Mouse (Mus musculus): ENCODE results near the gene Usp33.
"Not testable (repeated sequence)": the region's sequence is repeated elsewhere in the genome, so short reads cannot be mapped to it uniquely, and the experiment has no call there.

The Usp33 gene

DNA sequence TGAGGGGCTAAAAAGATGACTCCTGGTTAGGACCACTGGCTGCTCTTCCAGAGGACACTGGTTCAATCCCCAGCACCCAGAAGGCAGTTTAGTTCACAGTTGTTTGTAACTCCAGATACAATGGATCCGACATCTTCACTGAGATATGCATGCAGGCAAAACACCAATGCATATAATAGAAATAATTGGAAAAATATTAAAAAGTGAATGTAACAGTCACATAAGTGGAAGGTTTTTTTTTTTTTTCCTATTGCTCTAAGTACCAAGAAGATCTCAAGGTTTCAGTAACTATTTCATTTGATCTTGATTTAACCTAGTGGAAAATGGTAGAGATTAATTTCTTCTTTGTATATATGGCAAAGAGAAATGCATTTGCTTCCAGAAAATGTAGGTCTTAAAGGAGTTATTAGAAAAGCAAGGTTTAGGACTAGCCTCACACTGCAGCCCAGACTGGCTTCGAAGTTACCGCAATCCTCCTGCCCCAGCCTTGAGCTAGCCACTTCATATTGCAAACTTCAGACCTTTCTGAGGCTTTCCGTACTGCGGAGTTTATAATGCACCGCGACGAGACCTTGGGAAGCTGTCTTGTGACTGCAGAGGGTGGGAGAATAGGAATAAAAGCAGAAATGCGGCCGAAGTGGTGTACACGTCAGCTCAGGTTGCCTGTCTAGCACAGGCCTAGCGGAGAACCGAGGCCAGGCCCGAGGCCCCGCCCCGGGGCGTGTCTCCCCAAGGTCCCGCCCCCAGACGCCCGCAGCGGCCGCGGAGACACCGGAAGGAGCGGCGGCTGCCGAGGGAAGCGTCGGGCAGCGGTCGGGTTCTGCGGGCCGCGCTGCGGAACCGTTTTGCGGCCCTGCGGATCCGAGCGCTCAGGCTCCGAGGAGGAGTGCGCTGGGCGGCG is at the start of gene Usp33:
Gene Usp33 (plus strand): TSS at position 747 of the 901 bp plus-strand sequence.
- DNase-seq (ENCODE audit: low read depth, low spot score): peak; percentile 93

DNA sequence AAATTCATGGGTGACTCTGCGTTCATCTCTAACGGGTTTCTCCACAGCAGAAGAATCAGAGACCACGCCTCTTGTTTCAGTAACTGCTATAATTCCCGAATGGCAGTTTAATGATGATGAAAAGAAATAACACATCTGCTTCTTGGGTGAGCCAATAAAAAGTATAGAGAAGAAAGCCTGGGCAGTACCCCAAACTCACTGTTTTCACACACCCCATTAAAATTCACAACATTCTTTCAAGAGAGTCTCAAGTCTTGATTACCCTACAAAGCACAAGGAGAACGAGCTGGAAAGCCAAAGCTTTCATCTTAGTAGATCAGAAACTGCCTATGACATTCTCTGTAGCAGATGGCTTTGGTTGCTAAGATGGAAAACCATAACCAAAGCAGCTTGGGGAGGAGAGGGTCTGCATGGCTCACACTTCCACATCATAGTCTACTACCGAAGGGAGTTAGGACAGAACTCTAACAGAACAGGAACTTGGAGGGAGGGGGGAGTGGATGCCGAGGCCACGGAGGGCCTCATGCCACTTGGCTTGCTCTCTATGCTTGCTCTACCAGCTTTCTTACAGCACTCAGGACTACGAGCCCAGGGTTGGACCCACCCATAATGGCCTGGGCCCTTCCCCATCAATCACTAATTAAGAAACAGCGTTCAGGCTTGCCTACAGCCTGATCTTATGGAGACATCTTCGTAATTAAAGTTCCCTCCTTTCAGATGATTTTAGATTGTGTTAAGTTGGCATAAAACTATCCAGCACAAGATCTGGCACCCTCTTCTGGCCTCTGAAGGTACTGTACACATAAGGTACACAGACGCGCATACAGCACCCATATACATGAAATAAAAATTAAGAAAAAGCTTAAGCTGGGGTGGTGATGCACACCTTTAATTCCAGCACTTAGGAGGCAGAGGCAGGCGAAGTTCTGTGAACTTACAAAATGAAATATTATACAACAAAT is 45.6 kb upstream of the Usp33 start:
- no peak for DNase-seq (ENCODE audit: low read depth, low spot score)

DNA sequence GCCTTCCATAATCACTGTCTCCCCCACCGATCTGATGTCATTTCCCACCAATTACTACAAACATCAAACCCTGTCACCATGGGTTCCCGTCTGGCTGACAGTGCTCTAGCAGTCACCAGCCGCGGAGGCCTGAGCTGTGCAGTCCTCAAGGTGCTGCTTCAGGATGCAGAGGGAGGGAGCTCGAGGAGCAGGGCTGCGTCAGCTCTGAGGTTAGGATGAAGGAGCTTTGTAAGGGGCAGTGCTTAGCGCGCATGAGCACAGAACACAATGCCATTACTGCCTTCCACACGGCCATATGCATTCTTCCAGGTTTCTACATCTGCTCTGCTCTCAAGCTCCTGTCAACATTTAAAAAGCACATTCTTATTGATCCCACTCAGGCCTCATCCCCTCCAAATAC is 43.3 kb upstream of the Usp33 start:
- DNase-seq (ENCODE audit: low read depth, low spot score): no peak

DNA sequence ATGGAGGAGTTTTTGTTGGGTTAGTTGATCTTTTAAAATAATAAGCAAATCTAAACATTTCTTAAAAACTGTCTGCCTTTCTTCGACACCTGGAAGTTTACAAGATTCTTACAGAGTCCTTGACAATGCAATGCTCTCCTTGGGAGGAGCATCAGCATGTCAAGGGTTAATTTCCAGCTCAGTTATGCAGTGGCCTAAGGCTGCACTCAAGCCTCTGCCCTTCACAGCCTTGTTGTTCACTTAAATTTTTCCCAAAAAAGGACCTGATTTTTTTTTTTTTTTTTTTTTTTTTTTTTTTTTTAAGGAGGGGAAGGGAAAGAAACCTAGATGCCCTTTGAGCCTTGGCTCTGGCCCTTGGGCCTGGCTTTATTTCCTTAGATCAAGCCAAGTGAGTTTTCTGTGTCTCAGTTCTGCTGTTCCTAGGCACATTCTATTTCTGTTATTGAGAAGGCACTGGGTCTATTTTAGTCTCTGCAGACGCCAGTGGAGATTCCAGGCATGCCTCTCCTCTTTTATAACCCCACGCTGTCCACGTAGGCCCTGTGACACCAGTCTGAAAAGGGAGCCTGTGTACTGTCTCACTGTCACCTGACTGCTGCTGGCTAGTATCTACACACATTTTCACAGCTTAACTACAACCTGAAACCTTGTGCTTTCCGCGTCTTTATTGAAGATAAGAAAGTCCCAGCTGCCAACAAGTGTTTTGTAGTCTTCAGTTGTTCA is 42.0 kb upstream of the Usp33 start:
- no peak for DNase-seq (ENCODE audit: low read depth, low spot score)

DNA sequence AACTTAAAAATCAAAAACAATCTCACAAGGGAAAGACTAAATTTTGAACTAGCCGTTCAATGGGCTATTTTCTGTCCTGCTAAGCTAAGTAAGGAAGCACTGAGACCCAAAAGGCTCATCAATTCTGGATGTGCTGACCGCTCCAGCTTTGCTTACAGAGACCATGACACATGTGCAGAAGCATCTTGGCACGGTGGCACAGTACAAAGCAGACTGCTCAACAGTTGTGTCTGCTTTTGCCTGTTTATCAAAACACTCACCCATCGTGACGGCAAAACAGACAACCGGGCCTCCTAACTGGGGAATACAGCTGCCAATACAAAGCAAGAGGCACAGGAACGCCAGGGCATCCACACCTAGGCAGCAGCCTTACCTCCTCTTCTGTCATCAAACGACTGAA is 41.2 kb upstream of the Usp33 start:
- DNase-seq (ENCODE audit: low read depth, low spot score): no peak

DNA sequence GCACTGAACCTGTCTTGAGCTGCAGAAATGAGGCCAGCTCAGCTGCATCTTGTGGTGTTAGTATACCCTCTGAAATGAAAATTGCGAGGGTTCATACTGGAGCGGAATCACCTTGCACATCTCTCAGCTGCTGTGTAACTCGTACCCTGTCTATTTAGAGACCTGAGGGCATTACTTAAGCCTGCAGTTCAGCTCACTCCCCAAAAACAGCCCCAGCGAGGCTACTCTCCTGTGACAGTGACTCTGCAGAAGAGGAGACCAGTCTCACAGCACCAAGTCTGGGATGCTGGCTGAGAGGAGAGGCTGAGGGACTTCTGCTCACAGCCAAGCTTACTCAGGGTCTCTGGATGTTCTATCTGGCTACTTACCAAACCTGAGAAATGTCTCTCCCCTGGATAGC is 40.3 kb upstream of the Usp33 start:
- DNase-seq (ENCODE audit: low read depth, low spot score): no peak

DNA sequence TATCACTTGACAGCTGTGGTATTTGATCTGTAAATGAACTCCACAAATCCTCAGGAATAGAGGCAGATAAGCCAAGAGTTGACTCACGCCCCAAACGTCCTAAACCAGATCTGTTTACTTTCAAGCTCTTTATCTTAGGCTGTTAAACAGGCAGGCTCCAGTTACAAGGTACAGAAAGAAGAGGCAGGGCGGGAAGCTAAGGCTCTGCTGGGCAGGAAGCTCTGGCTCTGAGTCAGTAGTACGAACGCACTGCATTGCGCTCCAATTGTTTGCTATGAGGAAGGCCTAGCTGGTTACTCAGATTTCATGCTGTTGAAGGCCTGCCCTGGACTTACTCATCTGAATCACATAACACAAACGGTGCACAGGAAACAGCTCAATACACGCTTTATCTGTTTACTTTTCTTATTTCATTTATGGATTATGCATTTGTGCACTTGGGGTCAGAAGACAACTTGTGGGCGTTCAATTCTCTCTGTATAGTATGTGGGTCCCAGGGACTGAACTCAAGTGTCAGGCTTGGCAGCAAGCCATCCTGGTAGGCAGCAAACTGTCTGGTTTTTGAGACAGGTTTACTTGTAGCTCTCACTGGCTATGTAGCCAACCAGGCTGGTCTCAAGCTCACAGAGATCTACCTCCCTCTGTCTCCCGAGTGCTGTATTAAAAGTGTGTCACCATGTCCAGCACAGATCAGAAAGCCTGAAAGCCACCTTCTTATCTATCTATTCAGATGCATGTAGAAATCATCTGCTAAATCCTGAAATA is 37.6 kb upstream of the Usp33 start:
- DNase-seq (ENCODE audit: low read depth, low spot score): peak; percentile 15

DNA sequence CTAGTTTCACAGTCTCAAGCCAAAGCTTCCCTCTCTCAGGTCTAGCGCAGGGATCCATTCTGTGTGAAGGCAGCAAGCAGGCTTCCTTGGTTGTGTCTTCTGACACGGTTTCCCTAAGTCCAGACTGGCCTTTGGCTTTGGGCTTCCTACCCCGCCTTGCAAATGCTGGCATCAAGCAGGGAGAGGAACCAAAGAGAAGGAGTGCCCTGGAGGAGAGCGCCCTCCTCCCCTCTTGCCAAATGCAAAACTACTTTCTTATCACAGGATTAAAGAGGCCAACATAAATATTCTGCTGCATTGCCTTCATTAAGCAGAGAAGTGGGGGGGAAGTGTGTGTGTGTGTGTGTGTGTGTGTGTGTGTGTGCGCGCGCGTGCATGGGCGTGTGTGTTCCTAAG is 37.0 kb upstream of the Usp33 start:
- no peak for DNase-seq (ENCODE audit: low read depth, low spot score)

DNA sequence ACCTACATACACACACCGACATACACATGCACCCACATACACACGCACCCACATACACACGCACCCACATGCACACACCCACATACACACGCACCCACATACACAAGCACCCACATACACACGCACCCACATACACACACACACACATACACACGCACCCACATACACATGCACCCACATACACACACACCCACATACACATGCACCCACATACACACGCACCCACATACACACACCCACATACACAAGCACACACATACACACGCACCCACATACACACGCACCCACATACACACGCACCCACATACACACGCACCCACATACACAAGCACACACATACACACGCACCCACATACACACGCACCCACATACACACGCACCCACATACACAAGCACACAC is 31.6 kb upstream of the Usp33 start:
- DNase-seq (ENCODE audit: low read depth, low spot score): not testable (repeated sequence)

DNA sequence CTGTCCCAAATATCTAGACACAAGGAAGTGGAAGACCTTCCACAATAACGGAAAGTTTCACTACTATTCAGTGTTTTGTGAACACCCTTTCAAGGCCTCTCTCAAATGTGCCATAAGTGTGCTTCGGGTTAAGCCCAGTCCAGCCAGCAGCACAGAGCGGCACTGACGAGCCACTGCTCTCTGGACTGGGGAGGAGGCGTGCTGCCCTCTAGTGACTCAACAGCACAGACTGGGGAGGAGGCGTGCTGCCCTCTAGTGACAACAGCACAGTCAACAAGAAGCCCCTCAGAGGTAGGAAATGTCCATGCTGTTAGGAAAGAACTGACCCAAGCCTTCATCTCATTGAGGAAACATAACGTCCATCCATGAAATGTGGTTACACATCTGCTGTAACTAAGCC is 30.7 kb upstream of the Usp33 start:
- DNase-seq (ENCODE audit: low read depth, low spot score): peak; percentile 85

DNA sequence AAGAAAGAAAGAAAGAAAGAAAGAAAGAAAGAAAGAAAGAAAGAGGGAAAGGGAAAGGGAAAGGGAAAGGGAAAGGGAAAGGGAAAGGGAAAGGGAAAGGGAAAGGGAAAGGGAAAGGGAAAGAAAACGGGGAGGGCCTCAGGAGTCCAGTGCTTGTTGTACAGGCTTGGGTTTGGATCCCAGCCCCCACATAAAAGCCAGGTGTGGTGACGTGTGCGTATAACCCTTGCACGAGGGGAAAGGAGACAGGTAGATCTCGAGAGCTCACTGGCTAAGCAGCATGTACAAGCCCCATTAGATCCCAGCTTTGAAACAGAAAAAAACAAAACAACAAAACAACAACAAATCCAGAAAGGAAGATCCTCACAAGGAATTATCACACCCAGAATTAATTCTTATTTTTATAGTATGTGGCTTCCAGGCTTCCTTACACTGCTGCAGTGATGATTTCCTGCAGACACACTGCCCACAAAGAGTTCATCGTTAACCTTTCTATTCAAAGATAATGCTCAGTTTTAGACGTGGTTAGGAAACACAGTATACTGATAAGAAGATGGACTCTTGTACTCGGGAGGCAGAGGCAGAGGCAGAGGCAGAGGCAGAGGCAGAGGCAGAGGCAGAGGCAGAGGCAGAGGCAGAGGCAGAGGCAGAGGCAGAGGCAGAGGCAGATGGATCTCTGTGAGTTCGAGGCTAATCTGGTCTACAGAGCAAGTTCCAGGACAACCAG is 29.7 kb upstream of the Usp33 start:
- not testable (repeated sequence) for DNase-seq (ENCODE audit: low read depth, low spot score)

DNA sequence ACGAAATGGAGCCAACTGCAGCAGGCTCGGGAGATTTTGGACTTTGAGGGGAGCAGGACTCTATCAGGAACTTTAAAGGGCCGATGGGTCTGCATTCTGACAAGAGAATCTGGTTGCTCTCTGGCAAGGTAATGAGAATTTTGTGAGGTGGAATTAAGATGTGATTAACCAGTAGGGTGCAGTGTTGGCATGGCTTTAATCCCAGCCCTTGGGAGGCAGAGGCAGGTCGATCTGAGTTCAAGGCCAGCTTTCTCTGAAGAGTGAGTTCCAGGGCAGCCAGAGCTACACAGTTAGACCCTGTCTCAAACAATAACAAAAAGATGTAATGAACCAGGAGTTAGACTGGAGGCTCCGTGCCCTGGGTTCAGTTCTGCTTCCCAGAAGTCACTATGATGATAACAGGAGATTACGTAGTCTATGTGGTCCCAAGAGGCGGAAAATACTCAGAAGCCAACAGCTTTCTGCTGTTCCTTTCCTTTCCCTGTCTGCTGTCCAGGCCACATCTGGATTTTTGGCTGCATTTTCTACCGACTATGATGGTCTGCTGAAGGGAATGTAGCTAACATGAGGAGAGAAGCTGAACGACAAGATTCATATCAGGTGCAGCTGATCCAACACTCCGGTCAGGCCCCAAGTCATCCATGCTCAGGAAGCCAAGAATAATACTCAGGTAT is 25.2 kb upstream of the Usp33 start:
- DNase-seq (ENCODE audit: low read depth, low spot score): no peak

DNA sequence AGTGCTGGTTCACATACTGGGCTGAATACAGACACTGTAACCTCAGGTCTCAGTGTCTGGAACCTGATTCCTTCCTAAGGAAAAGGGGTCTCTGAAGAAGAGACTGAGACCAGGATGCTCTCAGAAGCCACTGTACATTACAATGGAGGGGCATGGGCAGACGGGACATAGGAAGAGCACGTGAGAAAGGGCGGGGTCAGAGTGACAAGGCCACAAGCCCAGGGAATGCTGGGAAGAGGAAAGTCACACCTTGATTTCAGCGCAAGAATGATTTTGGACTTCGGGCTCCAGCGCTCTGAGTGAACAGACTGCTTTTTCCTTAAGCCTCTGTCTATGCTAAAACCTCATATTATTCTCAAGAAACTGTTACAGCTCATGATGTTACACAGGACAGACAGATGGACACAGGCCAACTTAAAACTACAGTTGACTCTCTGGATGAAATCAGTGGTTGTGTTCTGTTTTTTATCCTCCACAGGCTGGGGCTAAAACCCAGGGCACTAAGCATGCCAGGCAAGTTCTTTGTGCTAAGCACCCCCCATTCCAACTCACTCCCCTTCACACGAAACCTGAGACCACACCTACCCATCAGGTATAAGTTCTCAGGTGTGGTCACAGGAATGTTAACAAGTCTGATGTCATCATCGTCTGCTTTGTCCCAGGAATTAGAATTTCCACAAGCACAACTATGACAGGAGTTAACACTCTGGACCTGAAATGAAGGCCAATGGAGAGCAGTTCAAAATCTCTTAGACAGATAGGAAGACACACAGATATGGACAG is 24.3 kb upstream of the Usp33 start:
- no peak for DNase-seq (ENCODE audit: low read depth, low spot score)

DNA sequence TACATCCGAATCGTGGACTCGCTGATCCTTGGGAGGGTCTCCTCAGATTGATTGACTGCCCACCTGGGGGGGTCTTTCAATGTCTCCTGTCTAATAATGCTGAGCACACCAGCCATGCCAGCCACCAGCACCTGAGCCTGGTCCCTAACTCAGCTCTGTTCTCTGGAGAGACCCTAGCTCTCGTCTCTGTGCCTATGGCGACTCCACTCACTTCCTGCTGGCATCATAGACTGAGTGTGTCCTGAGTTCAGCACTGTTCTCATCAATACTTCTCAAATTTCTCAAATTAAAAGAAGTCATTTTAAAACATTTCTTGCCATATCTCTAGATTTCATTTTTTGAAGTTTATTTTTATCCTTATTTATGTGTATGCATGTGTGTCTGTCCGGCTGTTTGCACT is 14.2 kb upstream of the Usp33 start:
- no peak for DNase-seq (ENCODE audit: low read depth, low spot score)

DNA sequence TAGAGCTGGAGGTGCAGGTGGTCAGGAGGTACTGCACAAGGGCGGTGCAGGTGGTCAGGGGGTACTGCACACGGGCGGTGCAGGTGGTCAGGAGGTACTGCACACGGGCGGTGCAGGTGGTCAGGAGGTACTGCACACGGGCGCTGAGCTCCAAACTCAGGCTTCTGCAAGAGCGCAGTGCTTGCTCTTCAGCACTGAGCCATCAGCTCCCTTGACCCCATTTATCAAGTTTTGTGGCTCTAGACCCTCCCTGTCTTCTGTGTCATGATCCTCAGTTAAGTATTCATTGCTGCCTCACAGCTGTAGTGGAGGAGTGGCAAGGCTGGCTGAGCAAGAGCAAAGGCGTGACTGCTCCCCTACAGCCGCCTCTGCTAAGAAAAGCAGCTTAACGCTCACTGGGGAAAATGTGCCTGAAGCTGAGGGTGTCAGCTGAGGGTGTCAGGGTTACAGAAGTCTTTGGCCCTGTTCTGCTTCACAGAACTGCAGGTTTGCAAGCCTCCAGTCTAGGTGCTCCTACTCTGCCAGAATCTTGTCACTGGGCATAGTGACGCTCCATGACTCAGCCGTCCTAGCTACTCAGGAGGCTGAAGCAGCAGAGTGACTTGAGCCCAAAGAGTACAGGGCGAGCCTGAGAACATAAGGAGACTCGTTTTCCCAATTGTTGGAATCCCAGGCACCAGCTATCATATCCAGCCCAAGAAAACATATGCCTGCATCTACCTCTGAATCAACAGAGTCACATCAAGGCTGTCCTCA is 13.6 kb upstream of the Usp33 start:
- no peak for DNase-seq (ENCODE audit: low read depth, low spot score)

DNA sequence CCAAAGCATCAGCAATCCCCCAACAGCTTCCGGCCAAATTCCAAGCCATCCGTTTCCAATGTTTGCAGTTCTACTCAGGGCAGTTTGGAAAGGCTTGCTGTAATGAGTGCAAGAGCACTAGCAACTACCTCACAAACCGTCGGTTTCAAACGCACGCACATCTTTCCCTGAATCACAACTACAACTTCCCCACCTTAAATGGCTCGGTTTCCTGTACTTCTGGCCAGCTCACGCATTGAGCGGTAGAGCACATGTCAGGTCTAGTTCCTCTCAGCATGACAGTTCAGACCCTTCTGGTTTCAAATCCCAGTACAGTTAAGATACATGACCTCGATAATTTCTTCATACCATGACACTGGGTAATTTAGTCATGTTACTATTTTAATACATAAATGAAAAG is 12.6 kb upstream of the Usp33 start:
- DNase-seq (ENCODE audit: low read depth, low spot score): no peak

DNA sequence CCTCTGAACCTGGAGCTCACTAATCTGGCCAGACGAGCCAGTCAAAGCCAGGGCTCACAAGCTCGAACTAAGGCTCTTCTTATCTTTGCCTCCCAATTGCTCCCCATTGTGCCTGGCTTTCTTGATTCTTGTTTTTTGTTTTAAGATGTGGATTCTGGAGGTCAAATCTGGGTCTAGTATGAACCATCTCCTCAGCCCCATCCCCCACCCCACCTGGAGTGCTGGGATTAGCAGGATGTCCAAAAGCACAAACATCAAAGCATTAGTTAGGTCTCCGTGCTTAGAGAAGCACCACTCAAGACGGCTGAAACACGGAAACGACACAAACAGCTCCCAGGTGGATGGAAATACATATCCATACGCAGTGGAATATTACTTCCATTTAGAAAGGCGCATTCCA is 10.2 kb upstream of the Usp33 start:
- DNase-seq (ENCODE audit: low read depth, low spot score): no peak

DNA sequence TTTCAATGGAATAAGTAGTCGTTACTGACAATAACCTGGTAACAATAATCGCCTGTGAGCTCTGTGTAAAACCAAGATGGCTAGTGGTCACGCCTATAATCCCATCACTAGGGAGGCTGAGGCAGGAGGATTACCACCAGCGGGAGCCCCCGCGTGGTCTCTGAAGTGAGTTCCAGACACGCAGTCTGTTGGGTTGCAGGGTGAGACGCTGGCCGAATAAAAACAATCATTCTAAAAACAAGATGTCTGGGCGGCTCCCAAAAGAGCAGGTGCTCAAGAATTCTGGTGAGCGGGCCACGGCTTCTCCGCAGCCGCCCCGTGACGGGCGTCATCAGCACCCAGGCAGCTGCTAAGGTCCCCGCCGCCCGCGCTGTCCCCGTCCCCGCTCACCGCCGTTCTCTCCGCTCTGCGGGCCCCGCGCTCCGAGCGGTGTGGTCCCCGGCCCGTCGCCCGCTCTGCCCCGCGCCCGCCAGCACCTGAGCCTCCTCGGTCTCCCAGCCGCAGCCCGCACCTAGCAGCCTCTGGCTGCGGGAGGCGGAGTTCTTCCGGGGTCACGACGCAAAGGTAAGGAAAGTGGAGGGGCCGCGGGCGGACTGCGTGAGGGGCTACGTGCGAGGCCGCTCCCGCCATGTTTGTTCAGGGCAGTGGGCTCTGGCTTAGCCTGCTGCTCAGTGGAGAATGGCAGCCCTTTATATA is 6.3 kb upstream of the Usp33 start, which contains the start of gene Miga1:
Gene Miga1 (minus strand): TSS at position 546 of the 696 bp plus-strand sequence.
- peak; percentile 69 for DNase-seq (ENCODE audit: low read depth, low spot score)

Data from mesoderm, embryonic 11.5 days (tissue).